Mouse (Mus musculus) embryonic facial prominence, embryonic 11.5 days (tissue): ENCODE measurements around the gene Pik3c2a. TPM values are rescaled to one million over a fixed set of nuclear protein-coding genes. Genes with fewer than 3 reads are reported as not detected.

Experiments
- ATAC-seq: fragments of 200-750 bp; cut with Nextera tagmentation; replicated peaks from 2 replicates; pipeline ENCODE4 v1.8.0; 2017; ENCODE audit warnings: low read depth; ENCODE audit not compliant: insufficient number of reproducible peaks, low FRiP score, low TSS enrichment
- DNase-seq: peaks from one replicate; pipeline ENCODE4 v3.0.0-alpha.2; 2015; ENCODE audit warnings: low spot score
- H3K27ac ChIP-seq: fragments of 300-500 bp; sonication (generic); replicated peaks from 2 replicates; pipeline ENCODE4 v1.5.1; 2014; ENCODE audit warnings: mild to moderate bottlenecking, low read depth, low read length, control low read depth
- H3K27me3 ChIP-seq: fragments of 300-500 bp; sonication (generic); 2 replicates; pipeline ENCODE4 v1.6.1; 2014; ENCODE audit warnings: mild to moderate bottlenecking, low read length, moderate library complexity, mixed read lengths; ENCODE audit not compliant: control insufficient read depth, insufficient read depth
- H3K36me3 ChIP-seq: fragments of 300-500 bp; sonication (generic); replicated peaks from 2 replicates; pipeline ENCODE4 v1.6.1; 2014; ENCODE audit warnings: low read depth, mild to moderate bottlenecking, low read length, moderate library complexity, mixed read lengths; ENCODE audit not compliant: control insufficient read depth, insufficient read depth
- H3K4me1 ChIP-seq: fragments of 300-500 bp; sonication (generic); 2 replicates; pipeline ENCODE4 v1.6.1; 2014; ENCODE audit warnings: low read length, mixed read lengths; ENCODE audit not compliant: control insufficient read depth, insufficient read depth
- H3K4me2 ChIP-seq: fragments of 300-500 bp; sonication (generic); 2 replicates; pipeline ENCODE4 v1.6.1; 2014; ENCODE audit warnings: low read depth, mild to moderate bottlenecking, control low read depth, low read length, moderate library complexity
- H3K4me3 ChIP-seq: fragments of 300-500 bp; sonication (generic); 2 replicates; pipeline ENCODE4 v1.5.1; 2014; ENCODE audit warnings: low read depth, low read length, control low read depth
- H3K9ac ChIP-seq: fragments of 300-500 bp; sonication (generic); replicated peaks from 2 replicates; pipeline ENCODE4 v1.6.1; 2014; ENCODE audit warnings: mild to moderate bottlenecking, control low read depth, low read length
- H3K9me3 ChIP-seq: fragments of 300-500 bp; sonication (generic); replicated peaks from 2 replicates; pipeline ENCODE4 v1.6.1; 2016; ENCODE audit warnings: mild to moderate bottlenecking, low read length, inconsistent platforms, mixed read lengths; ENCODE audit not compliant: control insufficient read depth
- whole genome bisulfite sequencing: fragments of 180-500 bp; shearing (Covaris S2); extraction: QIAGEN DNeasy Blood & Tissue Kit; methylation state at CpG from one replicate; pipeline ENCODE4 v1.1.7; 2014; 5-methylcytosine and 5-hydroxymethylcytosine counted together
- polyA plus RNA-seq: library from polyadenylated mRNA; unstranded; fragments of >200 nt; fragmentation: Nextera tagmentation; extraction: Ambion mirVana; gene quantifications from 2 replicates; pipeline ENCODE4 v1.2.1, GENCODE M21; 2014

Gene Pik3c2a
- polyA plus RNA-seq, 1 experiment from 2014 or later, result 28.6 TPM

GRCm38 (mm10) chr7:116441346-116441745 lies 1.9 kb downstream of the Pik3c2a start:
- WGBS, result 85% methylated on average over 1 of the region's 1 CpGs
- H3K36me3 ChIP-seq, result no peaks in the 10 kb centered on the region; the same call in 1 of the 2 replicates
- DNase-seq (no peak), ATAC-seq (no peak)
- H3K9me3 ChIP-seq, result no peaks in the 10 kb centered on the region
- no peaks in the 10 kb centered on the region for H3K27me3 ChIP-seq
- no peak overlapping the region for H3K4me2 ChIP-seq
- no peak overlapping the region for H3K27ac ChIP-seq
- H3K9ac ChIP-seq, result no peak overlapping the region
- H3K4me1 ChIP-seq, result no peaks in the 10 kb centered on the region
- no peak overlapping the region for H3K4me3 ChIP-seq

- no peaks in the 10 kb centered on the region for H3K27me3 ChIP-seq
- H3K4me1 ChIP-seq, result no peaks in the 10 kb centered on the region
- DNase-seq (no peak), ATAC-seq (no peak)
- no peaks in the 10 kb centered on the region for H3K9me3 ChIP-seq
- H3K36me3 ChIP-seq, result no peaks in the 10 kb centered on the region
- WGBS, result 84% methylated on average over 3 of the region's 3 CpGs
- H3K4me3 ChIP-seq, result no peak overlapping the region
- no peak overlapping the region for H3K4me2 ChIP-seq
- H3K27ac ChIP-seq, result no peak overlapping the region
- H3K9ac ChIP-seq, result no peak overlapping the region
These were observed 11.6 kb downstream of the Pik3c2a start for GRCm38 (mm10) chr7:116431661-116432060.

GRCm38 (mm10) chr7:116430926-116431325 lies 12.3 kb downstream of the Pik3c2a start:
- DNase-seq (no peak), ATAC-seq (no peak)
- H3K4me1 ChIP-seq, result no peaks in the 10 kb centered on the region
- H3K4me3 ChIP-seq, result no peak overlapping the region
- no peak overlapping the region for H3K27ac ChIP-seq
- H3K9ac ChIP-seq, result no peak overlapping the region
- no peaks in the 10 kb centered on the region for H3K27me3 ChIP-seq
- H3K36me3 ChIP-seq, result no peaks in the 10 kb centered on the region
- 91% methylated on average over 2 of the region's 2 CpGs for WGBS
- H3K9me3 ChIP-seq, result no peaks in the 10 kb centered on the region
- H3K4me2 ChIP-seq, result no peak overlapping the region

- Histone ChIP-seq H3K27ac (no peak overlapping the region), H3K4me1 (no peaks in the 10 kb centered on the region), H3K9me3 (no peaks in the 10 kb centered on the region), H3K4me3 (no peak overlapping the region), H3K36me3 (no peaks in the 10 kb centered on the region), H3K4me2 (no peak overlapping the region), H3K9ac (no peak overlapping the region), H3K27me3 (no peaks in the 10 kb centered on the region)
- no peak for DNase-seq
- no peak for ATAC-seq
These were observed 16.0 kb downstream of the Pik3c2a start for GRCm38 (mm10) chr7:116427206-116427605.

- H3K4me3 ChIP-seq, result no peak overlapping the region
- no peaks in the 10 kb centered on the region for H3K4me1 ChIP-seq
- H3K27ac ChIP-seq, result no peak overlapping the region
- H3K4me2 ChIP-seq, result no peak overlapping the region
- H3K36me3 ChIP-seq, result no peaks in the 10 kb centered on the region
- H3K9me3 ChIP-seq, result no peaks in the 10 kb centered on the region
- no peak for DNase-seq
- 93% methylated on average over 6 of the region's 6 CpGs for WGBS
- H3K27me3 ChIP-seq, result no peaks in the 10 kb centered on the region
- H3K9ac ChIP-seq, result no peak overlapping the region
- no peak for ATAC-seq
These were observed 17.5 kb downstream of the Pik3c2a start for GRCm38 (mm10) chr7:116425771-116426170.

GRCm38 (mm10) chr7:116421081-116421480 lies 22.2 kb downstream of the Pik3c2a start:
- no peak for ATAC-seq
- H3K9me3 ChIP-seq, result no peaks in the 10 kb centered on the region
- no peaks in the 10 kb centered on the region for H3K27me3 ChIP-seq
- no peak overlapping the region for H3K4me3 ChIP-seq
- H3K4me2 ChIP-seq, result no peak overlapping the region
- no peak for DNase-seq
- H3K27ac ChIP-seq, result no peak overlapping the region
- no peak overlapping the region for H3K9ac ChIP-seq
- H3K4me1 ChIP-seq, result no peaks in the 10 kb centered on the region
- no peaks in the 10 kb centered on the region for H3K36me3 ChIP-seq

GRCm38 (mm10) chr7:116409438-116409837 lies 33.8 kb downstream of the Pik3c2a start:
- Histone ChIP-seq H3K4me1 (no peaks in the 10 kb centered on the region), H3K9me3 (no peaks in the 10 kb centered on the region), H3K9ac (no peak overlapping the region), H3K36me3 (no peaks in the 10 kb centered on the region), H3K27ac (no peak overlapping the region), H3K27me3 (no peaks in the 10 kb centered on the region), H3K4me2 (no peak overlapping the region), H3K4me3 (no peak overlapping the region)
- ATAC-seq (no peak), DNase-seq (no peak)
- WGBS, result 58% methylated on average over 1 of the region's 1 CpGs

GRCm38 (mm10) chr7:116392329-116392728 lies 50.9 kb downstream of the Pik3c2a start:
- Histone ChIP-seq H3K9ac (no peak overlapping the region), H3K27me3 (no peaks in the 10 kb centered on the region), H3K9me3 (no peaks in the 10 kb centered on the region), H3K4me2 (no peak overlapping the region), H3K4me3 (no peak overlapping the region), H3K4me1 (no peaks in the 10 kb centered on the region), H3K36me3 (no peaks in the 10 kb centered on the region), H3K27ac (no peak overlapping the region)
- DNase-seq (no peak), ATAC-seq (no peak)
- WGBS, result 82% methylated on average over 3 of the region's 3 CpGs
